Mouse (Mus musculus) C2C12 (cell line): ENCODE data around the gene Nme7. TPM values are rescaled to one million over a fixed set of nuclear protein-coding genes. Genes with fewer than 3 reads are reported as not detected.

Experiments
- H3K27me3 ChIP-seq: one replicate; pipeline ENCODE4 v1.6.1; 2011; ENCODE audit not compliant: control insufficient read depth, insufficient read depth, insufficient read length
- H3K36me3 ChIP-seq: one replicate; pipeline ENCODE4 v1.6.1; 2011; ENCODE audit not compliant: control insufficient read depth, insufficient read depth
- H3K4me3 ChIP-seq: one replicate; pipeline ENCODE4 v1.5.1; 2011; ENCODE audit warnings: mild to moderate bottlenecking, control low read depth; ENCODE audit not compliant: poor library complexity, insufficient read depth, severe bottlenecking
- H3K79me2 ChIP-seq: one replicate; pipeline ENCODE4 v1.6.1; 2011; ENCODE audit not compliant: control insufficient read depth, insufficient read depth
- H3K79me3 ChIP-seq: one replicate; pipeline ENCODE4 v1.6.1; 2011; ENCODE audit warnings: low read depth, control low read depth
- H3ac ChIP-seq: one replicate; pipeline ENCODE3; 2011; ENCODE audit warnings: low read depth; ENCODE audit not compliant: control insufficient read depth, insufficient read length
- CEBPB ChIP-seq: IDR thresholded peaks from one replicate; pipeline ENCODE4 v1.6.1; 2011; ENCODE audit warnings: low read depth, mild to moderate bottlenecking, control low read depth, moderate library complexity
- CTCF ChIP-seq: IDR thresholded peaks from one replicate; pipeline ENCODE4 v1.5.1; 2011; ENCODE audit not compliant: control insufficient read depth, insufficient read depth, insufficient read length
- FOSL1 ChIP-seq: IDR thresholded peaks from one replicate; pipeline ENCODE4 v1.8.0; 2011; ENCODE audit warnings: mild to moderate bottlenecking, low read length; ENCODE audit not compliant: poor library complexity, insufficient read depth, severe bottlenecking
- MAX ChIP-seq: IDR thresholded peaks from one replicate; pipeline ENCODE4 v1.6.1; 2011; ENCODE audit warnings: mild to moderate bottlenecking, control low read depth
- MYOD1 ChIP-seq: IDR thresholded peaks from one replicate; pipeline ENCODE4 v1.6.1; 2011; ENCODE audit warnings: low read depth; ENCODE audit not compliant: control insufficient read depth, insufficient read length
- MYOG ChIP-seq: IDR thresholded peaks from one replicate; pipeline ENCODE4 v1.6.1; 2011; ENCODE audit not compliant: control insufficient read depth, insufficient read length; ENCODE audit errors: extremely low read depth
- USF1 ChIP-seq: IDR thresholded peaks from one replicate; pipeline ENCODE4 v1.6.1; 2011; ENCODE audit warnings: low read depth, mild to moderate bottlenecking, control low read depth, moderate library complexity
- polyA plus RNA-seq: library from polyadenylated mRNA; unstranded; fragments of >200 nt; fragmentation: generic; extraction: Trizol; gene quantifications from one replicate; pipeline ENCODE4 v1.2.1, GENCODE M21; 2012; ENCODE audit warnings: missing spikeins

The Nme7 gene
- polyA plus RNA-seq, 1 experiment: 19.0 TPM

DNA sequence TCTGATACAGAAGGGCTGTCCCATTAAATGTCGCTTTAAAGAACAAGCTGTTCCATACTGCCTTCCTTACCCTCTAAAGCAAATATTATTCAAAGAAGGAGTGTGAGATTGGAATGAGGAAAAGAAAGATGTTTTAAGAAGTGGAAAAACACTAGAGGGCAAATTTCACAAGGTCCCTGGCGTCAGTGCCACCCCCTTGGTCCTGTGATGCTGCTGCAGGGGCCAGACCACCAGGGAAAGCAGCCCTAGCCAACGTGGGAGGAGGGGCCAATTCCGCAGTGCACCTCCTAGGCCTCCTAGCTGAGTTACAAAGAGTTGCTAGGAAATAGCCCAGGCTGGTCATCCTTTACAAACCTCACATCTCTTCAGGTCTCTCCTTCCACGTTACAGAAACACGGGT lies 152.1 kb downstream of the Nme7 start:
- Histone ChIP-seq H3K4me3 (no peak overlapping the region), H3K36me3 (no peaks in the 10 kb centered on the region), H3ac (no peak overlapping the region), H3K79me2 (peaks cover 20% of the 10 kb centered on the region), H3K27me3 (no peaks in the 10 kb centered on the region), H3K79me3 (peaks cover 3% of the 10 kb centered on the region)
- TF ChIP-seq MAX (no peak), MYOD1 (no peak), CTCF (no peak), CEBPB (no peak), USF1 (no peak), MYOG (no peak), FOSL1 (no peak)

DNA sequence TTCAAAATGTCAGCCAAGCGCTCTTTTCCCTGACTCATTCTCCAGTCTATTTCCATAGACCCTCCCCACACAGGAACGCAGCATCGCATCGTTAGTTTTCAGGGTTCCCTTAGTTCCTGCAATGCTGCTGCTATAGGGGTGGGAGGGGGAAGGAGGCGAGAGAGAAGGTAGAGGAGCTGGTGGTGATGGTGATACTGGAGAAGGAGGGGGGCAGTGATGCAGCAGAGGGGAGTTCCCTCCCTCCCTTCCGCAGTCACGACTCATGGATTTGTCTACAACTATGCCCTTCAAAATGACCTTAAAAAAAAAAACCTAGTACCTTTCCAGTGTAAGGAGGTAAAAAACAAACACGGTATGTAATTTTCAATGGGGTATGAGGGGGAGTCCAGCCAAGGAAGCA lies 152.8 kb downstream of the Nme7 start:
- Histone ChIP-seq H3K79me2 (peaks cover 20% of the 10 kb centered on the region), H3K79me3 (peaks cover 3% of the 10 kb centered on the region), H3K4me3 (peak overlapping the region; percentile 48), H3K36me3 (no peaks in the 10 kb centered on the region), H3ac (no peak overlapping the region), H3K27me3 (no peaks in the 10 kb centered on the region)
- no peak for TF ChIP-seq USF1
- TF ChIP-seq FOSL1: no peak
- no peak for TF ChIP-seq MAX
- no peak for TF ChIP-seq MYOG
- TF ChIP-seq MYOD1: no peak
- no peak for TF ChIP-seq CEBPB
- TF ChIP-seq CTCF: no peak

- Histone ChIP-seq H3K79me3 (peaks cover 3% of the 10 kb centered on the region), H3K79me2 (peaks cover 20% of the 10 kb centered on the region), H3K27me3 (no peaks in the 10 kb centered on the region), H3K4me3 (peak overlapping the region; percentile 48), H3ac (peak overlapping the region; percentile 71), H3K36me3 (no peaks in the 10 kb centered on the region)
- TF ChIP-seq MAX (no peak), USF1 (no peak), CTCF (no peak), CEBPB (no peak), MYOD1 (no peak), MYOG (no peak), FOSL1 (no peak)
Measured at GRCm38 (mm10) chr1:164457531-164458244, 153.8 kb downstream of the Nme7 start.

DNA sequence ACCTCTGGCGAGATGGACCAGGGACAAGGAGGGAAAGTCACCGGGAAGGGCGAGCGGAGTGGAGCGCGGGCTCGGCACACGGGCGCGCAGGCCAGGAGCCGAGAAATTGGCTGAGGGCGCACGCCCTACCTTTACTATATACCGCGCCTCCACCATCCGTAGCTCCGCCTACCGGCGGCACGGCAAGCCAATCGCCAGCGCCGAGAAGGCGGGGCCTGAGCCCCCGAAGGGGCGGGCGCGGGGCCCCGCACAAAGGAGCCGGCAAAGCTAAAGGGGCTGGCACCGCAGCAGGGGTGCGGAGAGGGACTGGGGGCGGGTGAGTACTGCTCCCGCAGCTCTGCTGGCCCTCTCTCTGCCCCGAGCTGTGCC lies 154.3 kb downstream of the Nme7 start, which contains the start of gene Atp1b1:
Gene Atp1b1 (minus strand): TSS at position 111 of the 369 bp plus-strand sequence.
- H3K79me2 ChIP-seq: peaks cover 20% of the 10 kb centered on the region
- peaks cover 3% of the 10 kb centered on the region for H3K79me3 ChIP-seq
- H3ac ChIP-seq: peak within 1 kb of the TSS; percentile 71
- H3K27me3 ChIP-seq: no peaks in the 10 kb centered on the region
- H3K4me3 ChIP-seq: peak within 1 kb of the TSS; percentile 48
- TF ChIP-seq MYOG (no peak), USF1 (no peak), CTCF (no peak), CEBPB (no peak), FOSL1 (no peak), MYOD1 (no peak), MAX (no peak)
- no peaks in the 10 kb centered on the region for H3K36me3 ChIP-seq

- Histone ChIP-seq H3K36me3 (no peaks in the 10 kb centered on the region), H3K27me3 (no peaks in the 10 kb centered on the region), H3ac (no peak overlapping the region), H3K79me3 (peaks cover 3% of the 10 kb centered on the region), H3K4me3 (no peak overlapping the region), H3K79me2 (peaks cover 19% of the 10 kb centered on the region)
- TF ChIP-seq USF1 (no peak), MYOD1 (no peak), FOSL1 (no peak), CTCF (no peak), MAX (no peak), MYOG (no peak), CEBPB (no peak)
Measured at GRCm38 (mm10) chr1:164458621-164459051, 154.7 kb downstream of the Nme7 start.
